Mouse (Mus musculus) CH12F3 (cell line): ENCODE results near the gene Akap5.

ENCODE experiments used
- in situ Hi-C: fragments of 300-500 bp; cut with MboI; formaldehyde crosslinking; loops from 2 replicates; pipeline ENCODE4 v1.14.3; 2020; ENCODE audit warnings: low sequenced_read_pairs

Akap5 gene

DNA sequence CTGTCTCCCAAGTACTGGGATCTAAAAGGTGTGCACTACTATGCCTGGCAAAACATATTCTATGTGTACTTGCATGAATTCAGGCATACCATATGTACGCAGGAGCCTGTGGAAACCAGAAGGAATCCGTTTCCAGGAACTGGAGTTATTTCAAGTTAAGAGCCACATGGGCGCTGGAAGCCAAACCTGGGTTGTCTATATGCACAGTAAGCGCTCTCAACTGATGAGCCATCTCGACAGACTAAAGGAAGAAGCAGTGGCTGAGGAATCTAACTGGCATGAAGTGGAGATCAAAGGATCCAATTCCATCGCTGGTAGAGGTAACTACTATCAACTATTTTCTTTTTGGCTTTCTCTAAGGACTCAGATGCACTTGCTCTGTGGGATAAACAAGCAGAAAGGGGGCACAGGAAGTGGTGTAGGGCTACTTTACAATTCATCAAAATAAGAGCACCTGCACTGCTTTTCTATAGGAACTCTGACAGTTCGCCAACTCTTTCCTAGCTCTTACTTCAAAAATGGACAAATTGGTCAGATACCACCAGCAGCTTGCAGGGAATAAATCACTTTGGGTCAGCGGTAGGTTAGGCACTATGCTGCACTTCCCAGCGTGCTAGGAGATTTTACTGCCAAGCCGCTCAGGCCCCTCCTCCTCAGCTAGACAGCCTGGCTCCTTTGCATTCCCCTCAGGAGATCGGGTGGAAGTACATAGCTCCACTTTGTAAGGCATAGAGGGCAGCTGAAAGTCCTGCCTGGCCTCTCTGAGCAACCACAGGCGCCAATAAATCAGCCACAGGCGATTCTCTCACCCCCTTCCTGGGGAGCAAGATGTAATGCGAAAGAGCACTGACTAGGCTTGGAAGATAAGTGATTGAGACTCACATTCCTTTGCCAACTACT lies 42.7 kb downstream of the Akap5 start:
- in situ Hi-C loops: no loop called here

DNA sequence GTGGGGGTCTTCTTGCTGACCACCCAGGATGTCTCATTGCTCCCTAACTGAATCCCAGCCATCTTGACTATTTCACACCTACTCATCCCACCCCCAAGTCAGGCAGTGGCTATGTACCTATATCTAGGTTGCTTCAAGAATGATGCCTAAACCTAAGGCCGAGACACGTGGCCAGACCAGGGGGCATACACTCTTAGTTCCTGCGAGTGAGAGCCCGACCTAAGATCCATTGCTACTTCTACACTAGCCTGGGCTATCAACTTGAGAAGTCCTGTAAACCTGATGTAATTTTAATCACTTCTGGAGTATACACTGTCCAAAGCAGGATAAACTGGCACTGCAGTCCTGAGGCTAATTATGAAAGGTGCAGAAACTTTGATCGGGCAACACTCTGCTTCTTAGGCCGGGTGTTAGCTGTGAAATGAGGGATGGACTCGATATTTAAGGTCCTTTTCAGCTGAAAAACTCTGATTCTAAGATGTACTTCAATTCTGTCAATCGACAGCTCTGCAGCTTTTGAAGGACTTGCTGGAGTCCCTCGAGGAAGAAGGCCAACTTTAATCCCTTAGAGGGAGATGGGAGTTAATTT lies 43.6 kb downstream of the Akap5 start:
- in situ Hi-C loops: no loop called here

DNA sequence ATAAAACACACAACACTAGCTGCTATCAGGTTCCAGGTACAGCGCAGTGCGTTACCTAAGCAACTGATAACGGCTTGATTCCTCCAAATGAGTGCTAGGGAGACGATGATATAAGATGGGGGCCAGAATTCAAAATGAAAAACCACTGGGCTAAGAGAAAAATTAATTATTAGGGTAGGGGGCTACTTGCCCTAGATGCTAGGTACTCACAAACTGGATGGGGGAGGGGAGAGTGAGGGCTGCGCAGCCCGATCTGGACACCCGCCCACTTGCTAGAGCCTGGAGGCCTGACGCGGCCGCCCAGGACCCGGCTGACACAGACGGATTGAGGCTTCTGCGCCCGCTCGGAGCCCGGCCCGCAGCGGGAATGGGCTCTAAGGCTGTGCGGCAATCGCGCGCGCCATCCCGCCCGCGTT lies 44.1 kb downstream of the Akap5 start:
- in situ Hi-C loops: no loop called here

DNA sequence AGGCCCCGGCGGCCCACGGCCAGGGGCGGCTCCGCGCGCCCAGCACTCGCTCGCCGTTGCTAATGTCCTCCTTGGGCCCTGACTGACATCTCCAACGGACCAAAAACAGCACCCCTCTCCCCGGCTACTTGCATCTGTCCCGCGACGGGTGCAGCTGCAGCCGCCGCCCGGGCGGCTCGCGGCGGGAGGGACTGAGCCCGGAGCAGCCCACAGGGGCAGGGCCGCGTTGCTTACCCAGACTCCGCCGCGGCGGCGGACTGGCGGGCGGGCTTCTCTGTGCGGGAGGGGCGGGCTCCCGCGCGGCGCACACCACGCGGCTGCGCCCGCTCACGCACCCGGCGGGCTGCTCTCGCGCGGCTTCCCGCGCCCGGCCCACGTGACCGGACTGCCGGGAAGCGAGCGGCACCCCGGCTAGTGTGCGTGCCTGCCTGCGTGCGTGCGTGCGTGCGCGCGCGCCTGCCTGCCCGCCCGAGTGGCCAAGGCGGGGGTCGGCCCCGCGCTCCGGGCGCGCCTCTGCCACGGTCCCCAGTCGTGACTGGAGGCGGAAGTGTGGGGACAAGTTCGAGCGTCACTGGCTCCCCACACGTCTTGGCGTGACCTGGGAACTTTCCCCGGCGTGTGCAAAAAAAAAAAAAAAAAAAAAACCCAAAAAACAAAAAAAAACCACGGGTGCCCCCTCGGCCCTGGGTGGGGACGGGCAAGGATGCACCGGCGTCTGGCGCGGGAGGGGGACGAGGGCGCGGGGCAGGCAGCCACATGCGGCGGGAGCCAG lies 44.7 kb downstream of the Akap5 start, which contains the start of gene Zbtb25:
TSS of gene Zbtb25 (minus strand) at position 397 of the 772 bp plus-strand sequence.
- in situ Hi-C loops: no loop called here

DNA sequence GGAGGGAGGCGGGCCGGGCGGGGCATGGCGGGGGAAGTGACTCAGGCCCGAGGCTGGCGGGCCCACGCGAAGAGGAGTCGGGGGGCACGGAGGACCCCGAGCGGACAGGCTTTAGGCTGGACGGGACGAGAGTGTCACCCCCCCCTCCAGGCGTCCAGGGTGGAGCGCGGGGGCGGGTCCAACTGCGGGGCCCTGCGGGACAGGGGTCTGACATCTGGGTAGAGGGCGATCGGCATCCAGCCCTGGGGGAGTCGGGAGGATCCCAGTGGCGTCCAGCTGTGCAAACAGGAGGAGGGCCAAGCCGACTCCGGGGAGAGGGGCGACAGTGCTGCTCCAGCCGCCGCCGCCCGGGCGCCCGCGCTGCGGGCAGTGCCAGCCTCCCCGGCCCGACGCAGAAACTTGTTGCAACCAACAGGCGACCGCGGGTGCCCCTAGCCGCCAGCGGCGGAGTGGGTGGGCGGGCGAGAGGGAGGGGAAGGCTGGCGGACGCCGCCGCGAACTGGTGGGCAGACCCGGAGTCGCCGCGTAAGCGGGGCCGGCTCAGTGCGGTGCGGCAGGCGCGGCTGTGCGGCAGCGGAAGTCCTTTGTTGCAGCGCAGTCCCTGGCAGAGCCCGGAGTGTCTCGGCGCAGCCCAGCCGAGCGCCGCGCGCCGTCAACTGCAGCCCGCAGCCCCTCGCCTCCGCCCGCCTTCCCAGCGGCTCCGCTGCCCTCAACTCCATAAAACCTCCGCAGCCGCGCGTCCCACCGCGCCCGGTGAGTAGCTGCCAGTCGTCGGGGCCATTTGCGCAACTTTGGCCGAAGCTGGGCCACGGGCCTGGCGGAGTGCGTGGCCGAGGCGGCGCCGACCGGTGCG lies 45.5 kb downstream of the Akap5 start, which contains the start of gene Zbtb1:
TSS of gene Zbtb1 (plus strand) at position 289 of the 853 bp plus-strand sequence.
- in situ Hi-C loops: no loop called here

DNA sequence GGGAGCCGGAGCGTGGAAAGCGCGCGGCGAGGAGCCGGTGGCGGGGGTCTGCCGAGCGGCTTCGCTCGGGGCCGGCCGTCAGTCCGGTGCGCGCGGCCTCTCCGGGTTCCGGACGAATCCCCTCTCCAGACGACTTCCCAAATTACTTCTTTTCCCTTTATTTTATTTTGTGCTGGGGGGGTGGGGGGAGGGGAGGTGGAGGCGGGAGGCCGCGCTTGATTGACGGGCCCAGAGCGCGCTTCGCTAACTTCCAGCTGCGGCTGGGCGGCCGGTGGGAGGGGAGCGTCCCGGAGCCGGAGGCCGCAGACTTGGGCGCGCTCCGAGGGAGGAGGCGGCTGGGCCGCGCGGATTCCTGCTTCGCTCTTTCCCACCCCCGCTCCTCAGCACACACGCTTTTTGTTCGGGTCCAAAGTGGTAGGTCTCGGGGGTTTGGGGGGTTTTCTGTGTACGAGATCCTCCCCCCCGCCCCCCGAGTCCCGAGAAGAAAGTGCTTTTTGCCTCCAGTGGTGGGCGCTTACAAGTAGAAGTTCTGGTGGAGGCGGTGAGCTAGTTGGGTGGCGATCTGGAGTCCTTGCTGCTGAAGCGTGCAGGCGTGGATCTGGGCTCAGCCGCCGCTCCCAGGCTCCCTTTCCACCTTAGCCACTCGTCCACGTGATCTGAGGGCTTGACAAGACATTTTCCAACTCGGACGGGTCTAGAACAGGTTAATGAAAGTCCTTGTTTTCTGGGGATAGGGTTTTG lies 46.3 kb downstream of the Akap5 start:
- in situ Hi-C loops: no loop called here

DNA sequence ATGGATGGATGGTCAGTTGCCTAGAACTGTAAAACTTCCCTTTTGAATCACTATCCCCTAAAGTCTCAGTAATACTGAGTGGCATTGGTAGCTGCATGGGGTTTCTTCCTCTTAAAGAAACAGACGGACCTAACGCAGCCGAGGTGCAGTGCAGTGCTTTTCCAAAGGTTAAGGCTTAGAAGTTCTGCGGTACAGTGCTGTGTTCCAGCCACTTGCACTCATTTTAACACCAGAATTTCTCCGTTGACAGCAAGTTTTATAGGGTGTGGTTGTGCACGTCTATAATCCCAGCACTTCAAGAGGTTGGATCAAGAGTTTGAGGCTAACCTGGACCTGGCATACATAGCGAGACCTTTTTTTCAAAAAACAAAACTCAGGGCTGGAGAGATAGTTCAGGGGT lies 47.4 kb downstream of the Akap5 start:
- in situ Hi-C loops: no loop called here

DNA sequence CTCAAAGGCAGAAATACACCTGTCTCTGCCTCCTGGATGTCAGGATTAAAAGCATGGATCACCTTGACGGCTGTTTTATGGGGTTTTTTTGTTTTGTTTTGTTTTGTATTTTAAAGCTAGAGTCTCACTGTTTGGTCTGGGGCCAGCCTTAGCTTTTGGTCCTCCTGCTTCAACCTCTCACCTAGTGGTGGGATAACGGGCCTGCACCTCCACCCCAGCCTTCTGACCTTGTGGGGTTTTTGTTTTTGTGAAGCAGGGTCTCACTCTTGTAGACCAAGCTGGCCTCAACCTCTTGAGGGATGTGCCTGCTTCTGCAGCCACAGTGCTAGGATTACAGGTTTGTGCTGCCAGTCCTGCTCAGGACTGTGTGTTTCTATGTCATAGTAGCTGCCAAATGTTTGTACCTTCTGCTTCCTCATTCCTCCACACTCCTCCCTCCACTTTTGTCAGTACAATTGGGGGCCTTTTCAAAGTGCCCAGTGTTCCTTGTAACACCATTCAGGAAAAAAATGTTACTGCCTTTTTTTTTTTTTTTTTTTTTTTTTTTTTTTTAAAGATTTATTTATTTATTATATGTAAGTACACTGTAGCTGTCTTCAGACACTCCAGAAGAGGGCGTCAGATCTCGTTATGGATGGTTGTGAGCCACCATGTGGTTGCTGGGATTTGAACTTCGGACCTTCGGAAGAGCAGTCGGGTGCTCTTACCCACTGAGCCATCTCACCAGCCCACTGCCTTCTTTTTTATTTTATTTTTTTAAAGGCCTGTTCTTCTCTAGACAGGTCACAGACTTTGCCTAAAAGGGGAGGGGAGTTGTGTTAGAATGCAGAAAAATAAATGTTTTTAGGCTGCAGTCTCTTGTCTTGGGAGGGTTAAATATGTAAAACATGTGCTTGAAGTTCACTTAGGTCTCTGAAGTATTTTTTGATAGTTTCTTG lies 48.5 kb downstream of the Akap5 start:
- in situ Hi-C loops: no loop called here

DNA sequence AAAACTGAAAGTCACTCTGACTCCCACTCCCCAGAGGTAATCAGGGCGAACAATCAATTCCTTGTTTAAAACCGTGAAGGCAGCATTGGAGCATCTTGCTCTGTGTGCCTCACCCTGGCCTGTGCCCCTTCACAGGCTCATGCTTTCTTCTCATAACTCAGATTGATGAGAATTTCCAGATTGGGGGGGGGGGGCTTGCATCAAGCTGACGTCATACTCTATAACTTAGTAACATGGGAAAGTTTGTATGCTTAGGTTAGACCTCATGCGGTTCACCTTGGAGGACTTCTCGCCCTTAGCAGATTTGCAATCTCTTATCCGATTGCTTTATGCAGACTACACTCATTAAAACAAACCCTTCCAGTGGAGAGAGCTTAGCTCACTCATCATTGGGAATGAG lies 49.3 kb downstream of the Akap5 start:
- in situ Hi-C loops: no loop called here

DNA sequence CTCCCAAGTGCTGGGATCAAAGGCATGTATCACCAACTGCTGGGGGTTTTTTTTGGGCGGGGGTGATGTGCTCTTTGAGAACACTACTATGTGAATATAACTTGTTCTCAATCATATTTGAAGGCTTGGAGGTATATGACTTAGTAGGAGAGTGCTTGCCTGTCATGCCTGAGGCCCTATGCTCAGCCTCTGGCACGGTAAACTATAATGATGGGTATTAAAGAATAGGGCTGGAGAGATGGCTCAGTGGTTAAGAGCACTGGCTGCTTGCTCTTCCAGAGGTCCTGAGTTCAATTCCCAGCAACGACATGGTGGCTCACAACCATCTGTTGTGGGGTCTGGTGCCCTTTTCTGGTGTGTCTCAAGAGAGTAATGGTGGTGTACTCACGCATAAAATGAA lies 50.2 kb downstream of the Akap5 start:
- in situ Hi-C loops: no loop called here

DNA sequence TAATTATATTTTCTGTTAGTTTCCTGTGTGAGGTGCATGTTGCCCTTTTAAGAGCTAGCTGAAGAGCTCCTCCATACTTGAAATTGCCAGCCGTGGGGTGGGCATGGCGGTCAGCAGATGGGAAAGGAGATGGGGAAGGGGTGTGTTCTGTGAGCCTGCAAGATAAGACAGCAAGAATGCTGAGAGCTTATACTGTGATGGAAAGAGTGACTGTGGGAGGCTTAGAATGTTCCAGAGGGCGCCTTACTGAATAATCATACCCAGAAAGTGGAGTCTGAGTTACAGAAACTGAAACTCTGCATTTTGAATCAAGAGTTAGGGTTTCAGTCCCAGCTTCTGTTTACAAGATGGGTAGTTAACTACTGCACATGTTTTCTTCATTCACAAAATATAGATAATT lies 50.8 kb downstream of the Akap5 start:
- in situ Hi-C loops: no loop called here

DNA sequence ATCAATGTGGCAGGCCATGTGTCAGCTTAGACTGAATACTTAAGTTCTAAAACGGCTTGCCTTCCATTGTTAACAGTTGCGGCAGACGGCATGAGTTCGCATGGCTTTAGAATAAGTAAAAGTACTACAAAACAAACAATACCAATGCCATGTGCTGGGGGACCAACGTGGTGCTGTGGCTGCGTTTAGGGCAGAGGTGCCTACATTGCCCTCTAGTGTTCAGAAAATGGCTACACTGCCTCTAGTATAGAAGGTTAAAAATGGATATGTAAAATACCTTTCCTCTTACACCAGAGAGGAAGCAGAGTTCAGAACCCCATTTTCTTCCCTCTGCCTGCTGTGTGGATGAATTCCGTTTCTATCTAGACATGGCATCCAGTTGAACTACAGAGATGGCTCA lies 52.0 kb downstream of the Akap5 start:
- in situ Hi-C loops: no loop called here

DNA sequence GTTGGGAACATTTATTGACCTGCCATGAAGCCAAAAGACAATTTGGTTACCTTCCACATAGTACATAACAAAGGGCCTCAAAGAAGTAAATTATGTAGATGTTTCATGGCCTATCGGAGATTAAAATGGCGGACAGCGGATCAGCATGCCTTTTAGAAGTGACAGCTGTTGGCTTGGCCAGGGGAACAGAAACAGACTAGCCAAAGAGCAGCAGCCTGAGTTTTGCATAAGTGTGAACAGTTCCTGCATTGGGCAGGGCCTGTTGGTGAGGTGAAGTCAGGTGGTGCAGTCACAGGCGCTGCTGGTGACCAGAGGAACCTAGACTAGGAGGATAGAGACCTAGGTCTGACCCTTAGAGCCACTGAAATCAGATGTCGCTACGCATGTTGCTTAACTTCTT lies 52.4 kb downstream of the Akap5 start:
- in situ Hi-C loops: no loop called here

DNA sequence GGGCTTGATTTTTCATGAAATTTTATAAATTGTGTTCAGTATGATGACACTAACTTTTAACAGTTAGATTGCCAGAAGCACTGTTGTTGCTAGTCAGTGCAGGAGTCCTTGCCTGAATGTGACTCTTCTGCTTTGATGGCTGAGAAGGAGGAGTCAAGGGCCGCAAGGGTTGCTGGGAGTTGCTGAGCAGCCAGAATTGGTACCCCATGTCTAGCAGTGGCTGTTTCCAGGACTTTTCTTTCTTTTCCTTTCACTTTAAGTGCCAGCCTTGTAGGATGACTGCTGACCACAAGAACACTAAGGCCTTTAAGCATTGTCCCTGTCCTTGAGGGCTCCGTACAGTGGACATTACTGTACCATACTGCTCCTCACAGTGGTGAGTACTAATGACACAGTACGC lies 53.0 kb downstream of the Akap5 start:
- in situ Hi-C loops: no loop called here

DNA sequence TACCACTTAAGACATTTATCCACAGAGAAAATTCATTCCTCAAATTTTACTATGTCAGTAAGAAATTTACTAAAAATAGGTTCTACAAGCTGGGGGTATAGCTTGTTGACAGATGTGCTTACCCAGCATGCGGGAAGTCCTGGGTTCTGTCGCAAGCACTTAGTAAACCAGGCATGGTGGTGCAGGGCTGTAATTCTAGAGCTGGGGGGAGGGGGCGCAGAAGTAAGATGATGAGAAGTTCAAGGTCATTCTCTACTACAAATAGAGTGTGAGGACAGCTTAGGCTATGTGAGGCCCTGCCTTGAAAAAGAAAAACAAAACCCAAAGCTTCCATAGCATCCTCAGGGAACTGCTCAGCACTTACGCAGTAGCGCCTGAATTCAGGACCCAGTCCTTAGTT lies 53.9 kb downstream of the Akap5 start:
- in situ Hi-C loops: no loop called here

DNA sequence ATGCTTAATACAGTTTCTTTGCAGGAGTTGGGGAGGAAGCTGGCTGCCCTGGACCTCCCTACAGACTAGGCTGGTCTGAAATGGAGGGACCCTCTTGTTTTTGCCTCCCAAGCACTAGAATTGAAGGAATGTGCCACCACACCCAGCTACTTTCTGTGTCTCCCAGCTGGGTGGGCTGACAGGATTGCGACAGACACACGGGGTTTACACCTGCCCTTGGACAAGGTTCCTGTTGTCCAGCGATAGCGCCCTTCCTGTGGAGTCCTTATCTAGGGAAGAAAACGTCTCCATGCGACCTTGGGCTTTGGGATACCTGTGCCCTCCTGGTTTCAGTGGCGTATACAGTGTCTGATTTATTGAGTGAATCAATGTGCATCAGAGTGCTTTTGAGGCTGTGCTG lies 55.5 kb downstream of the Akap5 start:
- in situ Hi-C loops: no loop called here
